Mouse (Mus musculus) ES-E14 (cell line): Measurements from ENCODE around the gene St13.
A peak's percentile ranks its signal among the peaks of the same experiment; 100 is the strongest.
"Not testable (repeated sequence)": the region's sequence is repeated elsewhere in the genome, so short reads cannot be mapped to it uniquely, and the experiment has no call there.

ENCODE experiments used
- CHD2 ChIP-seq: IDR thresholded peaks from 2 replicates; pipeline ENCODE4 v1.6.1; 2014; ENCODE audit warnings: mild to moderate bottlenecking, low read depth, low read length, inconsistent platforms
- HCFC1 ChIP-seq: IDR thresholded peaks from 2 replicates; pipeline ENCODE4 v1.6.1; 2012; ENCODE audit warnings: low read length, inconsistent platforms, borderline replicate concordance; ENCODE audit not compliant: insufficient read depth
- ZC3H11A ChIP-seq: IDR thresholded peaks from 2 replicates; pipeline ENCODE4 v1.6.1; 2012; ENCODE audit warnings: low read depth, mild to moderate bottlenecking, inconsistent platforms, low read length, borderline replicate concordance

DNA sequence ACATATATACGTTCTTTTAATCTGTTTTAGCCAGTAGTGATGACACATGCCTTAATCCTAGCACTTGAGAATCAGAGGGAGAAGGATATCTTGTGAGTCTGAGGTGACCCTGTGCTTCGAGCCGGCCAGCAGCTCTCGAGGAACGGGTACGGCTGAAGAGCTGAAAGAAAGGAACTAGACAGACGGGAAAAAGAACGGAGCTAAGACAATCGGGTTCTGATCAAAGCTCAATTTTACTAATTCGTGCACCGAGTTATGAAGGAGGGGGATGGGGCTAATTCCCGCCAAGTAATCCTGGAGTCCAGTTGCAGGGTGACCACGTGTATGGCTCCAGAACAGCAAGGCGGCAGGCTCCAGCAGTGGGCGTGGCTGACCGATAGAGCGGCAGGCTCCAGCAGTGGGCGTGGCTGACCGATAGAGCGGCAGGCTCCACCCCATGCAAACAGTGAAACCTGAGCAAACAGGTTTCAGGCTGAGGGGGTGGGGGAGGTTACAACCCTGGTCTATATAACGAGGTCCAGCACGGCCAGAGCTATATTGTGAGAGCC is 17.0 kb upstream of the St13 start:
- not testable (repeated sequence) for TF ChIP-seq ZC3H11A, CHD2
- TF ChIP-seq HCFC1, result 0 out of 2 replicates have a peak, but pooled peaks have one; percentile 50
